11 mouse cellular contexts compared by ENCODE assay signal in the genomic region with DNA sequence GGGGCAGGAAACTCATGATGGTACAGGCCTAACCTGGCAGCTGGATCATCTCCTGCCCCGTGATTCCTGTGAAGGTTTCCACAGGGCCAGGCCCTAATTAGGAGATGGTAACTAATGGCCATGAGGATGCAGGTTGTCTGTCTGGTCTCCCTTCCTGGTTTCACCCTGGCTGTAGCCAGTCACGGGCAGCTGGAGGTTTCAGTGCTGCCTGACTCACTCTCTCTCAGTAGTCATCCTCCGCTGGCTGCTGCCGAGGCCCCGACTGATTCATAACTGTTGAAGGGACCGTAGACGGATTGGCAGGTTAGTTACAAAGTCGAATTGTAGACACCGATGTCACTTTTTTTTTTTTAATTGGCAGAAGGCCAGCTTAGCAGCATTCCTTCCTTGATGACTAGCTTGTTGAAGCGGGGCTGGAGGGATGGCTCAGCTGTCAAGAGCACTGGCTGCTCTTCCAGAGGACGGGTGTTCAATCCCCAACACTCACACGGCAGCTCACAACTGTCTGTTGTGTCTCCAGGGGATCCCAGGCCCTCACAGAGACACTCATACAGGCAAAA. TPM values are rescaled to one million over a fixed set of nuclear protein-coding genes. Genes with fewer than 3 reads are reported as not detected.
DNase-seq lines count a peak whose midpoint lies in the region; ATAC-seq and TF ChIP-seq lines count a peak whose summit lies in the region.
"Had no signal": no experiment of that assay in that cellular context is flagged by ENCODE, and none has a peak within 500 bp of the region (broad histone marks: within the 10 kb centered on the region; RNA-seq: fewer than 3 reads in every experiment).

No protein-coding gene starts in this region.

- ATAC-seq in heart, embryonic 13.5 days (ENCODE audit: extremely low read depth, insufficient number of reproducible peaks, low FRiP score, low TSS enrichment): no peak
- ATAC-seq in monocyte, adult 5-6 weeks (replicated peaks; ENCODE audit: insufficient number of reproducible peaks, low FRiP score, low TSS enrichment, poor library complexity, severe bottlenecking): no peak

- H3K79me2 ChIP-seq in myocyte (ENCODE audit: control insufficient read depth, insufficient read depth): no peaks in the 10 kb centered on the region

- no peak overlapping the region for H3K4me2 ChIP-seq in heart, embryonic 13.5 days
- H3K4me2 ChIP-seq in myocyte (ENCODE audit: low read depth): peak overlapping the region; percentile 43
- H3K4me2 ChIP-seq: midbrain, embryonic 11.5 days had no signal

- H3K36me3 ChIP-seq in heart, embryonic 13.5 days: peaks cover 12% of the 10 kb centered on the region
- H3K36me3 ChIP-seq in myocyte (ENCODE audit: control insufficient read depth, insufficient read depth): no peaks in the 10 kb centered on the region
- H3K36me3 ChIP-seq: embryonic facial prominence, embryonic 15.5 days; stomach, embryonic 15.5 days had no signal

- peak overlapping the region; percentile 55 for H3K27ac ChIP-seq in heart, embryonic 13.5 days (replicated peaks)
- H3K27ac ChIP-seq: embryonic facial prominence, embryonic 15.5 days; liver, embryonic 14.5 days had no signal

- 0 out of 2 replicates have a peak overlapping the region, but pooled peaks have one; percentile 21 for H3K9ac ChIP-seq in heart, embryonic 13.5 days
- H3K9ac ChIP-seq: embryonic facial prominence, embryonic 15.5 days; liver, embryonic 14.5 days; stomach, embryonic 15.5 days had no signal

- no peaks in the 10 kb centered on the region for H3K9me3 ChIP-seq in heart, embryonic 13.5 days
- H3K9me3 ChIP-seq: embryonic facial prominence, embryonic 15.5 days; stomach, embryonic 15.5 days had no signal

- WGBS in heart, embryonic 13.5 days: 35% methylated on average over 12 of the region's 12 CpGs

- H3K4me3 ChIP-seq in heart, embryonic 13.5 days: no peak overlapping the region
- no peak overlapping the region for H3K4me3 ChIP-seq in myocyte
- H3K4me3 ChIP-seq: embryonic facial prominence, embryonic 15.5 days; stomach, embryonic 15.5 days had no signal

- H3ac ChIP-seq in myocyte (ENCODE audit: control insufficient read depth, insufficient read length): no peak overlapping the region

- no peak for DNase-seq in heart, postnatal 4 days
- DNase-seq in lung, postnatal 10 days: peak; percentile 32
- no peak for DNase-seq in lung, postnatal 14 days
- peak; percentile 79 for DNase-seq in adrenal gland, adult 2 months

- no peak for TF ChIP-seq POLR2A in myocyte (IDR thresholded peaks at IDR 0.05; ENCODE audit: insufficient read length, low read depth)

- H3K27me3 ChIP-seq in heart, embryonic 13.5 days (replicated peaks): no peaks in the 10 kb centered on the region
- no peaks in the 10 kb centered on the region for H3K27me3 ChIP-seq in myocyte (ENCODE audit: control insufficient read depth, insufficient read depth, insufficient read length)
- H3K27me3 ChIP-seq: embryonic facial prominence, embryonic 15.5 days; stomach, embryonic 15.5 days had no signal

- H3K4me1 ChIP-seq in heart, embryonic 13.5 days: peaks cover 23% of the 10 kb centered on the region

TF ChIP-seq in myocyte, 11 proteins besides CTCF, POLR2A, EP300 and RAD21:
- TF ChIP-seq MYOD1 (IDR thresholded peaks at IDR 0.05; ENCODE audit: control insufficient read depth in 1 of 3, insufficient read length in 2 of 3, low read depth in 2 of 3): no peak

RNA-seq across cellular contexts. Expression of gene Nr2c1, which starts 31.0 kb away (rescaled TPM):
- 5.7 and 6.0 TPM in 2 replicates for polyA plus RNA-seq in heart, embryonic 13.5 days (2015; fragmentation: Nextera tagmentation; extraction: Ambion mirVana)
- 10 to 100 TPM; 10.2 to 10.7 TPM for total RNA-seq in heart, postnatal 4 days (2021)
- total RNA-seq in adrenal gland, adult 2 months (2021): 10 to 100 TPM; 11.7 to 13.7 TPM
- 2.5 and 2.7 TPM in 2 replicates for polyA plus RNA-seq in adrenal gland, adult 2 months (2012; rRNA removed)
- polyA plus RNA-seq in myocyte (2012; fragmentation: generic; extraction: Trizol): 8.4 TPM
- 1.6 to 6.9 TPM (median 2.2 TPM) in 3 replicates for total RNA-seq in monocyte, adult 5-6 weeks (2017)

Comparison
In these comparisons a context has a peak if more than half of its experiments do, and no peak if none do; other contexts are left out.
1. DNase-seq: peak in lung, postnatal 10 days (single experiment) and adrenal gland, adult 2 months (single experiment); none in heart, postnatal 4 days (single experiment) and lung, postnatal 14 days (single experiment).